Mouse (Mus musculus) spleen, adult 2 months (tissue): Measurements from ENCODE around the gene As3mt. TPM values are rescaled to one million over a fixed set of nuclear protein-coding genes. Genes with fewer than 3 reads are reported as not detected.

Experiments used
- DNase-seq, 2 experiments: peaks; one replicate each; pipeline versions ENCODE4 v3.0.0 to v3.0.0-alpha.2; 2012 to 2021; ENCODE audit warnings: low spot score in 2 of 2, low read depth in 1 of 2
- H3K27ac ChIP-seq: fragments of 200-500 bp; 2 replicates; pipeline ENCODE4 v1.5.1; 2012; ENCODE audit warnings: low read length, inconsistent platforms; ENCODE audit not compliant: insufficient read depth
- H3K27me3 ChIP-seq: fragments of 200-500 bp; 2 replicates; pipeline ENCODE4 v1.6.1; 2012; ENCODE audit warnings: mild to moderate bottlenecking, moderate library complexity, low read length, inconsistent platforms; ENCODE audit not compliant: control insufficient read depth, insufficient read depth
- H3K36me3 ChIP-seq: fragments of 200-500 bp; 2 replicates; pipeline ENCODE4 v1.6.1; 2012; ENCODE audit warnings: mild to moderate bottlenecking, low read length, inconsistent platforms; ENCODE audit not compliant: control insufficient read depth, insufficient read depth
- H3K4me1 ChIP-seq: fragments of 200-500 bp; 2 replicates; pipeline ENCODE4 v1.6.1; 2011; ENCODE audit warnings: inconsistent platforms; ENCODE audit not compliant: control insufficient read depth, insufficient read depth, insufficient read length
- H3K4me3 ChIP-seq: fragments of 200-500 bp; 2 replicates; pipeline ENCODE4 v1.5.1; 2011; ENCODE audit warnings: mild to moderate bottlenecking, inconsistent platforms; ENCODE audit not compliant: insufficient read depth, insufficient read length; ENCODE audit errors: extremely low read depth
- CTCF ChIP-seq: fragments of 200-500 bp; IDR thresholded peaks from 2 replicates; pipeline ENCODE4 v1.5.1; 2011; ENCODE audit warnings: mild to moderate bottlenecking, inconsistent platforms; ENCODE audit not compliant: insufficient read depth, insufficient read length, insufficient replicate concordance; ENCODE audit errors: extremely low read depth
- POLR2A ChIP-seq: fragments of 200-500 bp; IDR thresholded peaks from 2 replicates; pipeline ENCODE4 v1.6.1; 2011; ENCODE audit warnings: low read depth, low read length, inconsistent platforms
- WGBS: fragments of 180-500 bp; shearing (Covaris S2); methylation state at CpG from one replicate; pipeline ENCODE4 v1.1.7; 2018; 5-methylcytosine and 5-hydroxymethylcytosine counted together
- polyA plus RNA-seq: library from polyadenylated mRNA; depleted of rRNA; stranded (reverse); fragments of >200 nt; gene quantifications from 2 replicates; pipeline ENCODE4 v1.2.3, GENCODE M21; 2012

Gene As3mt
- polyA plus RNA-seq, 1 experiment, result 6.0 TPM

- 75% methylated on average over 11 of the region's 11 CpGs for WGBS
- TF ChIP-seq CTCF (no peak), POLR2A (no peak)
- H3K4me3 ChIP-seq, result no peak overlapping the region
- H3K36me3 ChIP-seq, result no peaks in the 10 kb centered on the region
- H3K27ac ChIP-seq, result no peak overlapping the region
- no peak for DNase-seq
- no peaks in the 10 kb centered on the region for H3K4me1 ChIP-seq
- no peaks in the 10 kb centered on the region for H3K27me3 ChIP-seq
These were observed 40.0 kb upstream of the As3mt start for GRCm38 (mm10) chr19:46667300-46667699.

DNA sequence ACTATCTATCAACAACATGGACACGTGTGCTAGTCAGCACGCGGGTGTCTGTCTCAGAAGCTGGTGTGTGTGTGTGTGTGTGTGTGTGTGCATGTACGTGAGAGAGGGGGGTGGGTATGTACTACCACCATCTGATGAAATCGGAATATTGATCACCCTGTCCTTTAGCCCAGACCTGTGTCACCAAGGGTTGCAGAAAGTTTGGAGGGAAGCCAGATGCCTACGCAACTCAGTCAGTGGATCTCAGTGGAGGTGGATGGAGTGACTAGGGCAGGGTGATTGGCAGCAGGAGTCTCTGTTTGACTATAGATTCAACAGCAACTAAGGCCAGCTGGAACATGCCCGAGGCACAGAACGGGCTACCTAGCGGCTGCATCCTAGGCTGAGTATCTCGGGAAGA is 39.0 kb upstream of the As3mt start:
- Histone ChIP-seq H3K4me1 (no peaks in the 10 kb centered on the region), H3K27ac (no peak overlapping the region), H3K36me3 (no peaks in the 10 kb centered on the region), H3K4me3 (no peak overlapping the region), H3K27me3 (no peaks in the 10 kb centered on the region)
- TF ChIP-seq CTCF, result no peak
- WGBS, result 90% methylated on average over 10 of the region's 10 CpGs
- no peak for DNase-seq

DNA sequence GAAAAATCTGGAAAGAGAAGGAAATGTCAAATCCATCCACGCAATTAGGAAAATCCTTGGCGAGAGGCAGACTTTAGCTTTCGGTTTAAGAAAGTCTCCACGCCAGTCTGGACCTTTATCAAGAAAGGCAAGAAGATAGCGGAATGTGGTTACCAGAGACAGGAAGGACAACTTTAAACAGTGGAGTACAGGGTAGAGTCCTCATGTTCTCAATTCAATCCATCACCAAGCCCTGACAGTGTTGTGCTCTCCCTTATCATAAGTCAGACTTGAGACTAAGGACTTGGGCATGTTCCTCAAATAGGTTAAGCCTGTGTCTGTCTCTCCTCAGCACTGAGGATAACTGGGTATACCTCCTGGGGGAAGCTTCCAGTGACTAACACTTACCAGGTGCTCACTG is 37.5 kb upstream of the As3mt start:
- no peaks in the 10 kb centered on the region for H3K4me1 ChIP-seq
- DNase-seq, result no peak
- H3K4me3 ChIP-seq, result no peak overlapping the region
- 66% methylated on average over 5 of the region's 5 CpGs for WGBS
- H3K36me3 ChIP-seq, result no peaks in the 10 kb centered on the region
- H3K27me3 ChIP-seq, result no peaks in the 10 kb centered on the region
- TF ChIP-seq POLR2A (no peak), CTCF (no peak)
- no peak overlapping the region for H3K27ac ChIP-seq

DNA sequence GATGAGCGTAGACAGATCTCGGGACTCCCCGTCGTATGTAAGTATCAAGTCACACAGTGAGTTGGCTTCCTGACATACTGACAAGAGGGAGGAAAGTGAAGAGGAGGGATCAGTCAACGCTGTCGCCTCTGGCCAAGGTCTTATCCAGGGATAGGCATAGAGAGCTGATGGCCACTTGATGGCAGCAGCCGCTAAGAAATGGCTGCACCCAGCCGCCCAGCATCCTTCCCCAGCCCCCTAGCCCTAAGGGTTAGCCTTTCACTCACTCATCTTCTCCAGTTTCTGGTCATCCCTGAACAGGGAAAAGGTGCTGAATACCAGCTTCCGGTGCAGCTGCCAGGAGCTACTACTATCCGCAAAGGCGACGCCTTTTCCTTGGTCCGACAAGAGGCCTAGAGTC is 36.6 kb upstream of the As3mt start:
- Histone ChIP-seq H3K36me3 (no peaks in the 10 kb centered on the region), H3K4me3 (no peak overlapping the region), H3K4me1 (no peaks in the 10 kb centered on the region), H3K27ac (no peak overlapping the region), H3K27me3 (no peaks in the 10 kb centered on the region)
- no peak for TF ChIP-seq POLR2A
- peak; percentile 95 for TF ChIP-seq CTCF
- 42% methylated on average over 13 of the region's 13 CpGs for WGBS
- DNase-seq, result peak; percentile 15 to 59

DNA sequence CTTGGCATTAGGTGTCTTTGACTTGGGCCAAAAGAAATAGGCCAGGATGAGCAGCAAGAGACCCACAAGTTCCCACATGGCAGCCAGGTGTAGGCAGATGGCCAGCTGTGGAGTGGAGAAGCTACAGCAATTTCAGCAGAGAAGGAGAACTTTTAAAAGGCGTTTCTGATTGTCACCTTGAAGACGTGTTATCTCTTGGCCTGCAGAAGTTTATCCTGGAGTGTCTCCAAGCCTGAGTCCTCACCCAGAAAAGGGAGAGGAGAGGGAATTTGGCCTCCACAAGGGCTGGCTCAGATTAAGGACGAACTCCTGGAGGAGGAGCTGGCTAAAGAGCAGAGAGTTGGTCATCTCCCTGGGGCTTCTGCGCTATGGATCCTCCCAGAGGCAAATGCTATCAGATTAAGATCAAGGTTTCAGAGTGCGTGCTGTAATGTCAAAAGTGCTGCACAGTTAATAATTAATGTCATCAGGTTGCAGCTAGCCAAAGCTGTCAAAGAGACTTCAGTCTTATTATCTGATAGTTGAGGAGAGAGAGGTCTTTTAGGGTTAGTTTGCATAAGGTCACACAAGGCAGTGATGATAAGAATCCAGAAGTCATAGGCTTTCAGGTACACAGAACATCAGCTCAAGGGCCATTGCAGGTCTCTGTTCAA is 34.4 kb upstream of the As3mt start, which contains the start of gene Cyp17a1:
Cyp17a1 (minus strand) TSS at position 407 of the 653 bp plus-strand sequence.
- H3K27ac ChIP-seq, result no peak within 1 kb of the TSS
- TF ChIP-seq CTCF (no peak), POLR2A (no peak)
- no peak for DNase-seq
- 71% methylated on average over 5 of the region's 5 CpGs for WGBS
- H3K4me3 ChIP-seq, result no peak within 1 kb of the TSS
- H3K36me3 ChIP-seq, result no peaks in the 10 kb centered on the region
- H3K27me3 ChIP-seq, result no peaks in the 10 kb centered on the region
- no peaks in the 10 kb centered on the region for H3K4me1 ChIP-seq

GRCm38 (mm10) chr19:46675641-46676040 is 31.6 kb upstream of the As3mt start:
- Histone ChIP-seq H3K27ac (no peak overlapping the region), H3K27me3 (no peaks in the 10 kb centered on the region; the same call in 1 of the 2 replicates), H3K4me3 (no peak overlapping the region), H3K4me1 (no peaks in the 10 kb centered on the region; the same call in 1 of the 2 replicates), H3K36me3 (no peaks in the 10 kb centered on the region)
- WGBS, result 83% methylated on average over 3 of the region's 3 CpGs
- no peak for TF ChIP-seq POLR2A
- TF ChIP-seq CTCF, result no peak
- DNase-seq, result no peak

DNA sequence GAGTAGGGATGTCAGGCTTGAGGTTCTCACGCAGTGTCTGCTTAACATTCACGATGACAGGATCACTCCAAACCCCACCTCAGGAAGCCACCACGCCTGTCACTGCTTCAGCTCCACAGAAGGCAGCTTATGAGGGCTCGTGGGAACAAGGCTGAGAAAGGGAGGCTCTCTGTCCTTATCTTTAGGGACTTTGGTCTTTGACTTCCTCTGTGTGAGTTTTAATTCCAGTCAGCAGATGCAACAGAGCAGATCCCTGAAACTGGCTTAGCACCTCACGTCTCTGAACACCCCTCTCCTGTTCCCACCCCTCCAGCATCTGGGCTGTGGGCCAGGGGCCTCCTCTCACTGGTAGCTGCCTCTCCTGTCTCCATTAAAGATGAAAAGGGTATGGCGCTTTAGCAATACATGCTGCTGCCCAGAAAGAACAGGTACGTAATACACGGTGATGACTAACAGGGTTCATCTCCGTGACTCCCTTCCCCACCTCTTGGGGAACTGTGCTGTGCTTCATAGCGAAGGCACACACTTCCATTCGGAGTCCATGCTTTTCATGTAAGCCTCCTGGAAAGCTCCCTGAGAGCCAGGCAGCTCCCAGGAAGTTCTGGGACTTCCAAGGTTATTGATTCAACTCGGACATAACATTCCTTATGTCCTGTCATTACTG is 27.4 kb upstream of the As3mt start:
- Histone ChIP-seq H3K27me3 (no peaks in the 10 kb centered on the region; the same call in 1 of the 2 replicates), H3K4me3 (no peak overlapping the region), H3K27ac (no peak overlapping the region), H3K4me1 (no peaks in the 10 kb centered on the region; the same call in 1 of the 2 replicates), H3K36me3 (no peaks in the 10 kb centered on the region)
- TF ChIP-seq CTCF (no peak), POLR2A (no peak)
- DNase-seq, result no peak
- 59% methylated on average over 12 of the region's 12 CpGs for WGBS
